Mouse (Mus musculus): Measurements from ENCODE around the gene 2010111I01Rik.

The 2010111I01Rik gene

DNA sequence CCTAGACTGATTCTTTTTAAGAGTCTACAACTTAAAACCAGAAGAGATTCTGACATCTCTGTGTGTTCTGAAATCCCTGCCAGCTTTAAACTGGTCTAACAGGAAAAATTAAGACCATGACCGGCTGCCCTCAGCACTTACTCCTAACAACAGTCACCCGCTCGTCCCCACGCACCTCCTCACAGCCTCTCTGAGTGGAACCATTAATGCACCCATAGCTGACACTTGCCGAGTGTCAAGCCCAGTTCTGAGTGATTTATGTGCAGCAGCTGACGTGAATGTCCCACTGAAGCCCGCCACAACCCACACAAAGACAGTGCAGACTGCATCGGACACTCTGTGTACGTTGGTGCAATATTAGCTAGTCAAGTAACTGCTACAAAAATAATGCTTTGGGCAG lies 280.5 kb downstream of the 2010111I01Rik start:
- DNase-seq (ENCODE audit: low spot score), result no peak

DNA sequence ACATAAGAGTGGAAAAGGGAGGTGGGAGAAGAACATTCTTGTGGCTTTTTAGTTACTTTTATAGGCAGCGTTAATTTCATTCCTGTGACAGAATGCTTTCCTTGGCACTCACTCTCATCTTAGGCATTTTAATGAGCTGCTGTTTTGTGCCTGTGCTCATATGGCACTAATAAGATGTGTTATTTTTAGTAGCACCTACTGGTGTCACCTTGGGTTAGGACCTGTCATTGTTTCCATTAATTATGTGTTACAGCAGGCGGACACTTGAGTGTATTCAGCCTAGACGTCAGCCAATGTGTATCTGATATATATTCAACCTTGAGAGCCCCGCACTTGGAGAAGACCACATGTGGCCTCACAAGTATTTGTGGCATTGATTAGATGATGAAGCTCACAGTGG lies 281.1 kb downstream of the 2010111I01Rik start:
- DNase-seq (ENCODE audit: low spot score), result no peak

DNA sequence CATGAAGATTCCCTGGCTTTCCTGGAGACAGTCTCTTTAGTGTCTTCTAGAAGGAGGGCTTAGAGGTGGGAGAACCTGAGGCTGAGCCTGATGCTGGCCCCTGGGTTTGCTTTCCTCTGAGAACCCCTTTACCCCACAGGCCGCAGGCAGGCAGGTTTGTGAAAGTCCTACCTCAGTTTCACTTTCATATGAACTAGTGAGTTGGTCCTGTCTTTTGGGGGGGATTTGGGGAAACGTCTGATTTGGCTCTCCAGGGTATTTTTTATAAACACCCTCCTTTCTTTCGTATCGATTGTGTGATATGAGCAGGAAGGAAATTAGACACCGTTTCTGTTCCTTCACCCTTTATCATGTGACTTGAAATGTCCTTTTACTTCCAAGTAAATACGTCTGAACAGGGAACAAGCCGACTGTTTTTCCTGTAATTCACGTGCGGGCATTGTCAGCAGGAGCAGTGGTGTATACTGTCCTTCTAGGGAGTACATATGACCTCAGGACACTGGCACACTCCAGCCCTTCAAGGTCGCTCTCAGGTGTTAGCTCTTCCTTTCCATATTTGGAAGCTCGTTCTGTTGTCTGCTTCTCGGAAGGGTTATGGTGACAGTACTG lies 281.7 kb downstream of the 2010111I01Rik start:
- DNase-seq (ENCODE audit: low spot score), result no peak

DNA sequence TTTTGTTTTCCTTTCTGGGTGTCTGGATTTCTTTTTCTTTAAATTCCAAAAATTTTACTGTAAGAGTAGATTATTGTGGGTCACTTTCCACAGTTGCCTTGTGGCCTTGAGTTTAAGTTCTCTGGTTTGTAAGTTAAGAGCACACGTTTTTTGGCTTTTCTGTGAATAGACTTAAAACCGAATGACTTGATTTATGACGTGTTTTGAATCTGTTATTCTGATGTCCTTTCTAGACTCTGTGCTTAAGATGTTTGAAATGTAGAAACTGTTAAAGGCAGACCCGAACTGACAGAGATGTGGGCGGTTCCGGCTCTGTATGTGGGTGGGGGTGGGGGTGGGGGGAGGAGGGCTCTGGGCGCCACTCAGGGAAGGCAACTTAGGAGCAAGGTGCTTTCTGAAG lies 282.3 kb downstream of the 2010111I01Rik start:
- no peak for DNase-seq (ENCODE audit: low spot score)

DNA sequence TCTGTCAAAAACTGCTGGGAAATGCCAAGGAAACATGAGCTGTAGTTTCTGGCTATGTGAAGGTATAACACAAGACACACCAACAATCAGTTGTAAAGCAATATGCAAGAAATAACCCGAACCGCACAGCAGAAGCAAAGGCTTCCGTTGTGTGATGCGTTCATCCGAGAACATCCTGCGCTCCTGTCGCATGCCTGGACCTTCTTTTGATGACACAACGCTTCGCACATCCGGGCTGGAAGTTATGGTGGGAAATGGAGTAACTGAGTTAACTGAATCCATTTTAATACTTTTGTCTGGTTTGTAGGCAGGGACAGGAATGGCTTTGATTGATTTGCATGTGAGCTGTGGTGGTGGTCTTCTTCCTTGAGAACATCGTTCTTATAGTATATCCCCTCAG lies 282.9 kb downstream of the 2010111I01Rik start:
- no peak for DNase-seq (ENCODE audit: low spot score)

DNA sequence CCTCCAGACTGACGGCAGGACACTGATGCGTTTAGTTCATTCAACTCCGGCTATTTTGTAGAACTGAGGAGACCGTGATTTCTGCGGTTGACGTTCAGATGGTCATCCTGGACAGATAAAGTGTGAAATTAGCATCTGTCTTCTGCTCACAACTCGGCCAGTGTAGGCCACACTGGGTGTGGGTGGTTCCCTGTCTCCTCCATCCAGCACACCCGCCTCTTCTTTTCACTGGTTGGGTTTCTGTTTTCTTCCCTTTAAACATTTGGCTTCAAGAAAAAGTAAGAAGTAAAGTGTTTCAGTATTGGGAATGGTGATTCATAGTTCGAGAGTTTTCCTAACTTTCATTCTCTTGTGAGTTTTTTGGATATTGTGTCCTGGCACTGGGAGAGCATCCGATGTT lies 283.6 kb downstream of the 2010111I01Rik start:
- no peak for DNase-seq (ENCODE audit: low spot score)

DNA sequence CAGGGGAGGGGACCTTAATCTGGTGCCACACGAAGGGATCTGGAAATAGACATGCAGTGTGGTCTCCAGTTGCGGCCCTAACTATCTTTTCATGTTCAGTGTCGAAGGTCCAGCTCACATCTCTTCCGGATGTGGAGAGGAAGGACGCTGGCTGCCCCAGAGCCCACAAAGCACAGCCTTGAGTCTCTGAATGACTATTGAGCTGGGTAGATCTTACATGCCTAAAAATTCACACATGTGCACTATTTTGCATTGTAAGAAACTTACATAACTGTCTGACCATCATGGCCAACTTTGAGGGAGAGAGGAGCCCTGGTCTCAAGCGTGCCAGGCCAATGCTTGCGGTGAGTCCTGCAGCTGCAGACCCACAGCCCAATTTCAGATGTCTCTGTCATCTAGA lies 284.5 kb downstream of the 2010111I01Rik start:
- DNase-seq (ENCODE audit: low spot score), result no peak

DNA sequence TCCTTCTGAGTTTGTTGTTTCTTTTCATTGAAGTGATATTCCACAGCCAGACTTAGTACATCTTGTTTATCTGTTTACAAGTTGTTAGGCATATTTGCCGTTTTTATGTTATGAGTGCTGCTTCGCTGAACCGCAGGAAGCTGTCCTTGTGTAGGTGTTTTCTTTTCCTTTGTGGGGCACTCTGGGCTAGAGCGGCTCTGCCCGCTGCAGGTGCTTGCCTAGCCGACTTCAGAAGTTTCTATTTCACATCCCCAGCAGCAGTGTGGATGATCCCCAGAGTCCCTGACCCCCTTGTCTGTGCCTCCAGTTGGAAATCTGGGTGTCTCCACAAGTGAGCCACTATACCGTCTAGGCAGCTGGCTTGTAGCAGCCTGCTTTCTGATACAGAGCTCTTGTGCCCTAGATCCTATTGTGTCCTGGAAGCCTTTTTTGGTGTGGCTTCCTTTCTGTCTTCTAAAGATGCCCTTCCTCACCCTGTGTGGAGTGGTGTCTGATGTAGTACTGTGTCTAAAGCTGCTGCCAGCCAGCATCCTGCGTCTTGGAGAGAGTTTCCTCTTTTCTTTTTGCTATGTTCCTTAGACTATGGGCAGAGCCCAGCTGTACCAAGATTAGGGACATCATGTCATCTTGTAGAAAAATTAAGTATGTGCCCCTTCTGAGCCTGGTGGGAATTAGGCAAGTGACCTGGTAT lies 285.2 kb downstream of the 2010111I01Rik start:
- DNase-seq (ENCODE audit: low spot score), result no peak

DNA sequence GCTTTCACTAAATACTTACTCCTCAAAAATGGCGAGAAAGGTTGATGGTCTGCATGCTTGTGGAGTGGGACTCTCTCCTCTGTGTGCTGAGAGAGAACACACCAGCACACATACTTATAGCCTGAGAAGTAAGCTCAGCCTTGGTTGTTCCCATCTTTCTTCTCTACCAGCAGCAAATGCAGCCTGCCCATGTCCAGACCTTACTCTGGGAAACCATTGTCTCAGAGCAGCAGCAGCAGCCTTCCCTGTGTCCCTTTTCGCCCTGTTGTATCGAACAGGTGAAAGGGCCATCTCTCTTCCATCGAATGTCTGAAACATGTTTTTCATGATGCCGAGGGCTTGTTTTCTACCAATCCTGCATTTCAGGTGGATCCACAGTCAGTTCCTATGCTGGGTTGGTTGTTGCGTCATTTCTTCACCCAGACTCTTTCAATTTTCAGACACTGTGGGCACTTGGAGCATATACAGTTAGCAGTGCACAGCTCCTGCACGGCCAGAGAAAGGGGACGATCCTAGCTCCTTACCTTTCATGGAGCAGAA lies 285.8 kb downstream of the 2010111I01Rik start:
- DNase-seq (ENCODE audit: low spot score), result no peak

DNA sequence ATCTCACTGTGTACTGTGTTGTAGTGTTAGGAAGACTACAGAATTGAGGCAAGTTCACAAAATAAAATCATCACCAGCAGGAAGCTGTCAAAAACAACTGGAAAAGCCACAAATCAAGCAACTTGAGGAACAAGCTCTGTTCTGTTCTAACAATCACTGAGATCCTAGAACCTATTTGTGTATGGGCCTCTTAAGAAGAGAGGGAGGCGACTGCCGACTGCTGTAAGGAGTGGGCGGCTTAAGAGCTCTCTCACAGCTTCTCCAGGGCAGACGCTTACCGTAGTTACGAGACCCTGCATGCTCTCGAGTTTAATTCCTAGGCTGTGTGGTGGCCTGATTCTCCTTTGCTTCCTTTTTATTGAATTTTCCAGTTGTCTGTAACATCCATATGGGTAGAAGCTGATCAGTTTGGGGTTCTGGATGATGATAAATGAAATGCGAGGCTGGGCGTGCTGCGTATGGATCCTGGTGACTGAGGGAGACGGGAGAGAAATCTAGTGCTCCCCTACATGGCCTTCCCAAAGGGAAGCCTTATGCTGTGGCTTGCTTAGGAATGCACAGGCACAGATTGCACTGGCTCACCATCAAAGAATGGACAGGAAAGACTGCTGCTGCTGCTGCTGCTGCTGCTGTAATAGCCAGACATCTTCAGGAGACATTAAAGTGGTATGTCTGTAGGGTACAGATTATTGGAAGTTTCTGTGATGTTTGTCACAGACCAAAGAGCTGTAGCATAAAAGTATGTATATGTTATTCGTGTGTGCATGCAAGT lies 286.6 kb downstream of the 2010111I01Rik start:
- no peak for DNase-seq (ENCODE audit: low spot score)

DNA sequence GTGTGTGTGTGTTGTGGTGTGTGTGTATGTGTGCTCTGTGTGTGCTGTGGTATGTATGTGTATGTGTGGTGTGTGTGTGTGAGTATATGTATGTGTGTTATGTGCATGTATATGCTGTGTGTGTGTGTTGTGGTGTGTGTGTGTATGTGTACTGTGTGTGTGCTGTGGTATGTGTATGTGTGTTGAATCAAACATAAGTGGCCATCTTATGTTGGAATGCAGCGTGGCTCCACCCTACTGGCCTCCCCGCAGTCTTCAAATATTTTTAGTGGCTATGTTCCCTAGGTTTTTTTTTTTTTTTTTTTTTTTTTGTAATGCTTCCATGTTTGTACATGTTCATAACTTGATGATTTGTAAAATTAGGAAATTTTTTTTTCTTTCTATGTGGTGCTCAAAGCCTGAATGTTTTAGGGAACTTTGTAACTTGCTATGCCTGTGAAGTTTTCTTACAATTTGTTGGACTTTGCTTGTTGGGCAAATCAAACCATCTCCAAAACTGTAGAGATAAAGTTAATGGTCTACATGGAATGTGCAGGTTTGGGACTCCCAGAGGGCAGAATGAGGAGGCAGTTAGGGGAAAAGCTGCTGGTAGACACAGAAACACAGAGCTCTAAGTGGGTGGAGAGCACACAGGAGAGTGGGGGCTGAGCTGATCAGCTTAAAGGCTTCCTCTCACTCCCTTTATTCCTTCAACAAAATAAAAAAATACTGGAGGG lies 287.8 kb downstream of the 2010111I01Rik start:
- no peak for DNase-seq (ENCODE audit: low spot score)

DNA sequence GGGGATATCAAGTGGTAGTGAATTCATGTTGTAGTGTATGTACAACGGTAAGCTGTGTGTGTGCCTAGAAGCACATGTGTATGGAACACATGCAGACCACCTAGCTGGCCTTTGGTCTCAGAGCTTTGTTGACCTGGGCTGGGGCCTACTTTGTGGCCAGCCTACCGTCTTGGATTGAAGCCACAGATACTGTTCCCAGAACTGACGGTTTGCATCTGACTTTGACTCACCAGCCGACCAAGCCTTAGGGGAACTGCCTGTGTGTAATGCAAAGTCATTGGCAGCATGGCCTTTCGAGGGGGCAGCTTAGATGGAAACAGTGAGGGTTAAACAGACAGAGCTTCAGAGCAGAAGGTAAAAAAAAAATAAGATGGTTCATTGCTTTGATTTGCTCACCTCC lies 288.5 kb downstream of the 2010111I01Rik start:
- no peak for DNase-seq (ENCODE audit: low spot score)

DNA sequence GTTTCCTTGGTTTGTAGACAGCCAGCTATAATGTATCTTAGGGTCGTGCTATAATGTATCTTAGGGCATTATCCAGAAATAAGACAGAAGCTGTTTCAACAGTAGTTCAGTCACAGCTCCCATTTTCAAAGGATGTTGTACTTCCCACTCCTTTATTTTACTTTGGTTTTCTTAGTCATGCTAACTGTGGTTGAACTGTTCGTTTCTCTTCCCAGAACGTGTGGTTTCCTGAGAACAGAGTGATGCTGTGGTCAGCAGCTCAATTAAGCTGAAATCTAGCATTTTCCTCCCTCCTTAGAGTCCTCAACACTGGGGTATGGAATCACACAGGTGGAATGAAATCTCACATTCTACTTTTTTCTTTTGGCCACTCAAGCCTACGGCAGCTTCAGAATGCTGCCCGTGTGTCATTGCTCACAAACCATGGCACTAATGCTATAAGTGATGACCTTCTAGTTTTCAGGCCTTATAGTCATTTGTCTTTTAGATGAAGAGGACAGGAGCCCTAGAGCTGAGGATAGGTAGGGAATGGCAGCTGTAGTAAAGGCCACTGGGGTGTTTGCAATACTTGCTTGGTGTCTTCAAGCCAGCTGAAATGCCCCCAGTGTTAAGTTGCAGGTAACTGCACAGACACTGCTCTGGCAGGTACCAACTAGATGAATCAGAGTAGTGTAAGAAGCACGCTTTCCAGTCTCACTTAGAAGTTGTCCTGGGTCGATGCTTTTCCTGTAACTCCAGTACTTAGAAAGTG lies 289.4 kb downstream of the 2010111I01Rik start:
- no peak for DNase-seq (ENCODE audit: low spot score)

DNA sequence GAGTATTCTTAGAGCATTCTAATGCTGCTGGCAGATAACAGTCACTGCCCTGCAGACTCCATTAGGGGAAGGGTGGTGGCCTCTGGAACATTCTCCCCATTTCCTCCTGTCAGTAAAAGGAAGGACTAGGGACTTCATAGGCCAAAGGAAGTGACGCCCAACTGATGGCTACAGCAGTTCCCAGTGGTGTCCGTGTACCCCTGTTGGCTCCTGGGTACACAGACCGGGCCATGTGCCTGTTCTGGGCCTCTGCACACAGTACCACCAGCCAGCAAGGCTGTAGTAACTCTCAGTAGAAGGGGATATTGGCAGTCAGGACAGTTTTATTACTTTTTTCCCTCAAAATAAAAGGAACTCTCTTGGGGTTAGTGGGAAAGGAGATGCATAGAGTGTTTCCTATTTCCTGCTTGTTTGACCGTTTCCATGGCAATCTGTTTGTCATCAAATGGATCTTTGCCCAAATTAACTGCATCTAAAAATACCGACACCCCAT lies 290.9 kb downstream of the 2010111I01Rik start:
- no peak for DNase-seq (ENCODE audit: low spot score)

DNA sequence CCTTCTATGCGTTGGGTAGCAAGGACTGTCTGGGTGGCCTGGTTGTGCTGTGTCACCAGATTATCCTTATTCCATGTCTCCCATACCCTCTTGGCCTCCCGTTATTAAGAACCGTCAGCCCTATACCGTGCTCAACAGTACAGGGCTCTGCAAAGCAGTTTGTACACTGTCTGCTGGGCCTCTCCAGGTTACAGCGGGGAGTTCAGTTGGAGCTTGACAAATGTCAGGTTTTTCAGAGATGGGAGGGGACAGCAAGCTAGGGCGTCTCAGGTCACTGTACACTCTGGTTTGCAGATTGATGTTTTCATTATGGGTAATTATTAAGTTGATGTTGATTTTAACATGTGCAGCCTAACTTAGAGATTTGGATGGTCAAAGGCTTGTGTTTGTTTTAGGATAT lies 291.5 kb downstream of the 2010111I01Rik start:
- no peak for DNase-seq (ENCODE audit: low spot score)

DNA sequence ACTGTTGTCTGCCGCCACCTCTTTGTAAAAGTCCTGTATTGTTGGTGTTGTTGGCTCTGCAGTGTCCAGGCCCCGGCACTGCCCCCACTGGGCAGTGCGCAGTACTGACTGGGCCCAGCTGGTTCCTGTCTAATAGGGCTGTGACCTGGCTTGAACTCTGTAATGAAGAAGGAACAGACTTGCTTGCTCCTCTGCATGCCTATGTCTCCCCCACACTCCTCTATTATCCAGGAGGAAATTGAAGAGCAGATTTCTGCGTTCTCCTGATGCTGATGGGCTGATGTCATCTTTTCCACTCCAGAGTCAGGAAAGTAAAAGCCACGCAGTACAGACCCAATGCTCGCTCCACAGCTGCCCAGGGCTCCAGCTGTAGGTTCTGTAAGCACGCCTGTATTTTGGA lies 292.1 kb downstream of the 2010111I01Rik start:
- DNase-seq (ENCODE audit: low spot score), result peak; percentile 61

DNA sequence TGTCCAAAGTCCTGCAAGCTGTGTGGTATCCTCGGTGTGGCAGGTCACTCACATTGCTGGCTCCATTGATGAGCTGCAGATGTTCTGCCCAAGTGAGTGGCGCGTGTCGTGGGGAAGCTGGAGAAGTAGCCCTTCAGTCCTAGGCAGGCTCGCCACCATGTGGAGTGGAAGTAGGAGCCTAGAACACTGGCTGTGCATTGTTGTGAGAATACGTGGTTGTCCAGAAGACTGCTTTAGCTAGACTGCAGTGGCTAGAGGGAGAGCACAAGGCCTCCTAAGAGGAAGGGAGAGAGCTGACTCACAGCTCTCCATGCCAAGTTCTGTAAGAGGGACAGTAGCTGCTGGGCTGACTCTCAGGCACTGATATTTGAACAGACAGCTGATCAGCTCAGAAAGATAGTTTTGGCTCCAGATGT lies 293.5 kb downstream of the 2010111I01Rik start:
- no peak for DNase-seq (ENCODE audit: low spot score)

DNA sequence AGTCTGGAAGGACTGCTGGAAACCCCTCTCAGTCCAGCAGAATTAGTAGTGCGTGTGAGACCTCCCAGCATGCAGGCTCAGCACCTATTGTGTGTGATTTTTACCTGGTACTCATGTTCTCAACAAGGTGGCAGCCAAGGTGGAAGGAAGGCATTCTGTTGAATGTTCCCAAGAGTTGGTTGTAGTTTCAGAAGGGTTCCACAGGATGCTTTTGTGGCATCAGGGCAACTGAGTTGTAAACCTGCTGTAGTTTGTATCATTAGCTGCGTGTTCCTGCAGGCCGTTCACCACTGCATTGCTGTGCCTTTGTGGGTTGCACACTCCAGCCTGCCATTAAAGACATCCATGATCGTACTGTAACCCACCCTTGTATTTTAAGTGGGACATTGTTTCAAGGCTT lies 294.0 kb downstream of the 2010111I01Rik start:
- DNase-seq (ENCODE audit: low spot score), result no peak

DNA sequence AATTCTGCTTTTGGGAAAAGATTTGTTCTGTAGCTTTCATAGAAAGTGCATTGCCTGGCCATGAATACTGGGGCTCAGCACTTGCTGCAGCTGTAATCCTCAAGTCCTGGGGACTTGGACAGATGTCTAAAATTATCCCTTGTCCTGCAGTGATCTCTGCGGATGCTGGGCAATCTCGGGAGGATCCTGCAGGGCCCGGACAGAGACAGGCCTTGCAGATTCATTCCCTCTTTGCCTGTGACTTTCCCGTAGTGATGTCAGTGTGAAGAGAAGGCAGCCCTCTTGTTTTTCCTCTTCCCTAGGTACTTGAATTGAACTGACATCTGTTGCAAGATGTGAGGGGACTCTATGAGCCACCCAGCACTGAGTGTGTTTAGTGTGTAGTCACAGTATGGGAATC lies 295.4 kb downstream of the 2010111I01Rik start:
- no peak for DNase-seq (ENCODE audit: low spot score)

DNA sequence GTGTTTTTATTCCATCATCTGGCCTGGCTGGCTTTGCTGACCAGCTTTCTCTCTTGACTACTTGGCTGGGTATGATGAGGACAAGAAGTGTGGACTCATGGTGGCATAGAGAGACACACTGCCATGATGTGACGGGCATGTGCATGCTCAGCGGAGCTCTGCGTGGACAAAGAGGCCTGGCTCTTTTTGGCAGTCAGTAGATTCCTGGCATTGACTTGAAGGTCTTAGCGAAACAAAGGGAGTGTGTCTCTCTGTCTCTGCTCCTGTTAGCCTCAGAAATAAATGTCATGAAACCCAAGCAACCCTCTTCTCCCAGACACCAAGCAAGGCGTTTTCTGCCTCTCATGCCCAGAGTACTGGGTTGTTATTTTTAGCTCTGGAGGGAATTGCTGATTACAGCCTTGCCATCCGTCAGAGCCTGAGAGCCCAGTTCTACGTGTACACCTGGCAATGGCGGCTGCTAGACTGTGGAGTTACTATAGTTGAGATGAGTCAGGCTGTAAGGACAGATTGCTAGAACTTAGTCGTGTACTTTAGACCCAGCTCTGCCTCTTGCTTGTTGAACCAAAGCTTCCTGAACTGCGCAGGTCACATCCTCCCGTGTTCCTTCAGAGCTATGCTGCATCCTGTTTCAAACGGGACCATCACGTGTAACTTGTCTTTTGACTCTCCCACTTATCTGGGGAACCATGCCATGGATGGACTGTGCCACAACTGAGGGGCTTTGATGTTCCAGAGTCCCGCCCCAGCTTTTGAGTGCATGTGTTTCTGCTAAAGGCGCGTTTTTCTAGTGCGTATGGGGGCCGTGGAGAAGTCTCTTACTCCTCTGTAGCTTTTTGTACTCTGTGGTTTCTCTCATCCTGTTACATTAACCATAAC lies 296.3 kb downstream of the 2010111I01Rik start:
- no peak for DNase-seq (ENCODE audit: low spot score)
